Mouse (Mus musculus): ENCODE data around the gene Galntl5. TPM values are rescaled to one million over a fixed set of nuclear protein-coding genes. Genes with fewer than 3 reads are reported as not detected.
"Not testable (repeated sequence)": the region's sequence is repeated elsewhere in the genome, so short reads cannot be mapped to it uniquely, and the experiment has no call there.

Gene Galntl5
- polyA plus RNA-seq (2017; shearing (Covaris generic)): not detected

DNA sequence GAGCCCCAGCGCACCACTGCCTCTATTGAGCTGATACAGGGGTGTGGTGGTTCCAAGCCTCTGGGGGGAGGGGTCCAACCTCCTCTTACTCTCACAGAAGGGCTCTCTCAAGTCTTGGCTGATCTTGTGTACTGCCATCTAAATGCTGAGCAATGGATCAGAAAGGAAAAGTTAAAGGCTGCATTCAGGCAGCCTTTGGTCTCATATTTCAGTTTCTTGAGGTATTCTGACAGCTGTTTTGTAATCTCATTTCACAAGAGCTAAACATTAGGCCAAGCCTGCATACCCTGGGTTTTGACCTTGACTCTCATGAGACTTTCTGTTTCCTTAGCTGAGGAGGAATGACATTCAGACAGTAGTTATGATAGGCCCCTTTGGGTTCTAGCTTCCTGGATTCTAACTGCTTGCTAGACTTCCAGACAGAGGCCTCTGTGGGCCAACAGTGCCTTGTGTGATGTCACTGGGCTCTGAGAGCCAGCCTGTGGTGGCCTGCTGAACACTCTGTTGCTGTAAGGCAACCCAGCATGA is at the start of gene Galntl5:
TSS of gene Galntl5 (plus strand) at position 457 of the 528 bp plus-strand sequence.
- no peak for ATAC-seq

GRCm38 (mm10) chr5:25146705-25147104 is 34.6 kb upstream of the Galntl5 start:
- ATAC-seq: no peak

DNA sequence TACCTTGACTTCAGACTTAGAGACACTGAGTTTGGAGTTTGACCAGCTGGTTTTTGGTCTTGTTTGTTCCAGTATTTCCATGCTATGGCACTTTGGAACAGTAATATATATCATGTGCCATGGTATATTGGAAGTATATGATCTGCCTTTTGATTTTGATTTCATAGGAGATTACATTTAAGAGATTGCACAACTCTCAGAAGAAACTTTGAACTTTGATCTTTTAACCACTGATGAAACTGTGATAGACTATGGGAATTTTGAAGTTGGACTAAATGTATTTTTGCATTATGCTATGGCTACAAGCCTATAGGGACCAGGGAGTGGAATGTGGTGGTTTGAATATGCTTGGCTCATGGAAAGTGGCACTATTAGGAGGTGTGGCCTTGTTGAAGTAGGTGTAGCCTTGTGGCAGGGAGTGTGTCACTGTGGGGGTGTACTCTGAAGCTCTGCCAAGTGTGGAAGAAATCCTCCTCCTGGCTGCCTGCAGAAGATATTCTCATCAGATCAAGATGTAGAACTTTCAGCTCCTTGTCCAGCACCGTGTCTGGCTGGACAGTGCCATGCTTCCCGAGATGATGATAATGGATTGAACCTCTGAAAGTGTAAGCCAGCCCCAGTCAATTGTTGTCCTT is 31.8 kb upstream of the Galntl5 start:
- ATAC-seq: no peak

- ATAC-seq: no peak
These were observed 27.8 kb upstream of the Galntl5 start for GRCm38 (mm10) chr5:25153491-25153890.

DNA sequence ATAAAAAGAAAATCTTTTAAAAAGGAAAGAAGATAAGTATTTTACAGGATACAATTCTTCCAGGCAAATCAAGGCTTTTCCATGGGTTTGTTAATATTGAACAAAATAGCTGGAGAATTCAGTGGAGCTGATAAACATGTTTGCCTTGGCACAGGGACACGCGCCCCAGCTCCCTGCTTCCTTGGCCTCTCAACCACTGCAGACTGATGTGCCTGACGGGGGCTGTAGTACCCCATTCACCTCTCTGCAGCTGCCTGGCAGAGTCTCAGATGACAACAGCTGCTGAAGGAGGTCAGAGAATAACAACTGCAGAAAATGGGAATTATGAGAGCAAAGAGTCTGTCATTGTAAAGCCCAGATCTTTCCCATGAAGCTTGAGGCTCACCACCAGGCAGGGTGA is 27.3 kb upstream of the Galntl5 start:
- no peak for ATAC-seq

DNA sequence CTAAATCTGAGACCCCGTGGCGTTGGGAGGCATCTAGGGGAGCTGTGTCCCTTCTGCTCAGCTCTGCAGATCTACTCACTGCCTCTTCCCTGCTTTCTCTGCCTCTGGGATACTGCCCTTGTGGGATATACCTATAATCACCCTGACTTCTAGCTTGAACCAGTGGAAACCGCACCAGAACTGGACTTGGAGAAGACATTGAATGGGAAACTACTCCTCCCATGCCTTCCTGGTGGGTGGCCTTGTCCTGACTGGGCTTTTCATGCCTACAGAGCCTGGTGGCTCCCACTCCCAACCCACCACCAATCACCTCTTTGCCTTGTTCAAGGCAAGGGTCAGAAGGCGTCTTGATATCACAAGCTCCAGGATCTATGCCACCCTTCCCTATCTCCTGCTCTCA is 26.4 kb upstream of the Galntl5 start:
- no peak for ATAC-seq

GRCm38 (mm10) chr5:25155351-25155750 is 25.9 kb upstream of the Galntl5 start:
- ATAC-seq: no peak

GRCm38 (mm10) chr5:25157136-25157535 is 24.1 kb upstream of the Galntl5 start:
- ATAC-seq: no peak

- ATAC-seq: no peak
These were observed 20.7 kb upstream of the Galntl5 start for GRCm38 (mm10) chr5:25160515-25160914.

DNA sequence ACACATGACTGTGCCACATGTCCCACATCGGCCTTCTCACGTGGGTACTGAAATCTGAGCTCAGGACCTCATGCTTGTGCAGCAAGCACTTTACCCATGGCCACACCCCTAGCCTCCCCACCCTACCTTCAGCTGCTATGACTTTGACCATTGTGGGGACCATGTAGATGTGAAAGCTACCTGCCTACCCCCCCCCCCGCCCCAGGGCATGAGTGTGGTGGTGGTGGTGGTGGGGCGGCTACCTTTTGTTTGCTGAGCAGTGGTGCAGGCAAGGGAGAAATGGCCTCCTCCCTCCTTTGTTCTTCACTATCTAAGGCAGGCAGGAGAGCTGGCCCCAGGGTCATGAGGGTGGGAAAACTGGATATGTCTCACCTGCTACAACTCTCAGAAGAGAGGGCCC is 18.3 kb upstream of the Galntl5 start:
- ATAC-seq: no peak

GRCm38 (mm10) chr5:25163938-25164337 is 17.3 kb upstream of the Galntl5 start:
- no peak for ATAC-seq

DNA sequence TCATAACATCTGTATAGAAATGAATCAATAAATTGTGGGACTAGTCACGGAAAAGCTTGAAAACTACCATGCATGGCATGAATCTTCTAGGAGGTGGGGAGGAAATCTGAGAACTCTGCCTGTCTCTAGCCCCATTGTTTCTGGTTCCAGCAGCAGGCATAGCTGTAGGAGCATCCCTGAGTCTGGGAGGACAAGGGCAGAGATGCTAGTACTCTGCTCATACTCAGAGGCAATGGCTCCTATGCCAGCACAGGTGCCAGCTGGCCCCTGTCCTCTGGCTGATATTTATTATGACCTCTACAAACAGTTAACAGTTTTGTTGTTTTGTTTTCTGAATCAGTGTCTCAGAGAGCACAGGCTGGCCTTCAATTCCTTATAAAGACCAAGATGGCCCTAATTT is 16.9 kb upstream of the Galntl5 start:
- no peak for ATAC-seq

DNA sequence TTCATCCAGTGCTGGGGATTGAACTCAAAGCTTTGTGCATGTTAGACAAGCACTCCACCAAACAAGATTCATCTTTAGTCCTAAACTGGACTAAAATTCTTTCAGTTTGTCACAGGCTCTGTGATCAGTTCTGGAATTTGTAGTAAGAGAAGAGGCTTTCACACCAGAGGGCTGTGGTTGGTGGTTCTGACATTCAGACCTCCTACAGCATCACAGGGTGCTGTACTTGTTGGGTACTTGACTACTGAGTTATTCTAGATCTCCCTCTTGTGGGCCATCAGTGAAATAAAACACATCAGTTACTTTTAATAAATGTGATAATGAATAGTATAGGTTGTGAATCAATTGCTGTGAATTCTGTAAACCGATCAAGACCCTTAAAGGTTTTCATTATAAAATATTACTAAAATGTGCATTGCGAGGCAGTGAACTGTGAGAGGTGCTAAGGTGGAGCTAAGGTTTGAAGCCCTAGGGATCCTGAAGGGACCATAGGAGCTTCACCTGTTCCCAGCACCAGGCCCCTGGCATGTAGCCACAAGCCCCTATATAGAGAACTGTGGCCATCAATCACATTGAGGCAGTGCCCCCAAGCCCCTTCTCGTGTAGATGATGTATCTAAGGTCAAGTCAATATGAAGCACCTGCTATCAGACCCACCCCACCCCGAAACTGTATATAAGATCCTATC is 16.0 kb upstream of the Galntl5 start:
- no peak for ATAC-seq

GRCm38 (mm10) chr5:25165789-25166135 is 15.5 kb upstream of the Galntl5 start:
- ATAC-seq: no peak

GRCm38 (mm10) chr5:25166665-25167064 is 14.6 kb upstream of the Galntl5 start:
- no peak for ATAC-seq

GRCm38 (mm10) chr5:25177937-25178336 is 3.3 kb upstream of the Galntl5 start:
- not testable (repeated sequence) for ATAC-seq

DNA sequence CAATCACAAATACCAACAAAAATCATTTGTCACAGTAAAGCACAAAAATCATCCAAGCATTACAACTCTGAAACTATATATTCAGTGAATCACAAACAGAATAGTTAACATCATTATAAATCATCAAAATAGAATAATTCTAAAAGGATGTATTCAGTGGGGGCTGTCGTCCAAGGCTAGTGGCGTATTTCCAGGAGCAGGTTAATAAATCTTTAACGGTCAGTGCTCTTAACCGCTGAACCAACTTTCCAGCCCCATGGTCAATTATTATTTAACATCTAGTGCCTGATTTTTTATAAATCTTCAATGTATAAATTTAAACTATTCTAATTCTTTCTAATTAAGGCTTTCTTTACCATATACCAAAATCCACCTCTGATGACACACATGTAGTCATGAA is 2.7 kb upstream of the Galntl5 start:
- ATAC-seq: not testable (repeated sequence)

- no peak for ATAC-seq
These were observed 2.0 kb upstream of the Galntl5 start for GRCm38 (mm10) chr5:25179284-25179683.

DNA sequence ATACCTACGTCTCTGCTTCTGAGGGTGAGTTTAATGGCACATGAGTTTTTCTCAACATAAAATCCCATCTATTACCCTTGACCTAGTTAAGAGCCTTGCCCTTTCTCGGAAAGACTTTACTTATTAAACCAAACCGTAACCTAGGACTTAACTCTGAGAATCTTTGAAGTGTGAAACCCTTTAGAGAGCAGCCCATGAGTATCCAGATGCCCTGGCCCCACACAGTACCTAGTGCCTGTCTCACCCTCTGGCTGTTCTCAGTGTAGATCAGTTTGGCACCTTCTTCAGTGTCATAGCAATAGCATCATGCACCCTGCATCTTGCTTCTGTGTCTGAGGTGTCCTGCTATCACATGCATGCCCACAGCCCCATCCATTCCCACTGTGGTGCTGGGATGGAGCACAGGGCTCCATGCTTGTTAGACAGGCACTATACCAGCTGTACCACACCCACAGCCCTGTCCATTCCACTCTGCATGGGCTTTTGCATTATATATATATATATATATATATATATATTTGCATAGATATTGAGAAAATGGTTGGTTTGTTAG is 1.2 kb upstream of the Galntl5 start:
- no peak for ATAC-seq

- no peak for ATAC-seq
These were observed 2.3 kb downstream of the Galntl5 start for GRCm38 (mm10) chr5:25183595-25183994.

- no peak for ATAC-seq
These were observed 3.3 kb downstream of the Galntl5 start for GRCm38 (mm10) chr5:25184594-25184993.

GRCm38 (mm10) chr5:25187727-25188126 is 6.5 kb downstream of the Galntl5 start:
- ATAC-seq: no peak

DNA sequence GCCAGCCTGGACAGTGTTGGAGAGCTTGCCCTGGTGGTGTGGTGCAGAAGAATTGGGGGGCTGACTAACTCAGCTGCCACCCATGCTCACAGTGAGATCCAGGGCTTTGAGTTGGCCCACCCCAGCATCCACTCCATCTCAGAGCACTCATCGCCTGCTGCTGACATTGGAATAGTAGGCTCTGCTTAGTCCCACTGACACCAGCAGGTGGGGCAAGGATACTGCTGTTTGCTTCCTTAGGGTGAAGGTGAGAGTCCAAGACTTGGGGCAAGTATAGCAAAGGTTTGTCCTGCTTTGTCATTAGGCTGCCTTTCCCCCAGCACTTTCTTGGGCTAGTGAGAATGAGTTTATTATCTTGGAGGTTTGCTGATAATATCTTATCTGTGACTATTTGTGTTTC is 7.5 kb downstream of the Galntl5 start:
- no peak for ATAC-seq

GRCm38 (mm10) chr5:25190521-25190920 is 9.3 kb downstream of the Galntl5 start:
- no peak for ATAC-seq
